Comparison of ENCODE assay signal across 7 mouse cellular contexts in the genomic region with DNA sequence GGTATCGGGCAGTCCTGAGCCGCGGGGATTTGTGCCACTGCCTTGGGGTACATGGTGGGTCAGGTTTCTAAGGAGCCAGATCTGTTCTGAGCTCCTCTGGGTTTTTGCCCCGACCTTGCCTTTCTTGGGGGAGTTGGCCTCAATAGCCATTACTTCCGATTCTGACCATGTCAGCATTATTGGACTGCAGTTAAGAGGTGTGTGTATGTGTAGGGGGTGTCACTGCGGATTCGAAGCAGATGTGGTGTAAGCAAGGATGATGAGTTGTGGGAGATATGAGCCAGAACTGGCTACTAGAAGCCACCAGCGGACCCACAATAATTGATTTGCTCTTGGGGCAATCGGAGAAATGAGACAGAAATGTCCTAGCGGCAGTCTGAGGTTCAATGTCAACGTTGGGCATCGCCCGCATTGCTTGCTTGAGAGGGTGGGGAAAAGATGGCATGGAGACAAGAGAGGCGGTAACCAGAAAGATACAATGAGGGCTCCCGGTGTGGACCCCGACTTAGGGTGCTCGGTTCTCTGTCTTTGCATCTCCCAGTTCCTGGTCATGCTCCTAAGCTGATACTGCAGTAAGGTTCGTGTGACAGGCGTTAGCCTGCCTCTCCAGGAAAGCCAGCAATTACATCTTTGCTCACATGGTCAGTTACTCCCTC. TPM values are rescaled to one million over a fixed set of nuclear protein-coding genes. Genes with fewer than 3 reads are reported as not detected.
DNase-seq lines count a peak whose midpoint lies in the region; ATAC-seq and TF ChIP-seq lines count a peak whose summit lies in the region.

No protein-coding gene starts in this region.

- WGBS in lung, embryonic 14.5 days: 20% methylated on average over 19 of the region's 19 CpGs
- 20% methylated on average over 19 of the region's 19 CpGs for WGBS in embryonic facial prominence, embryonic 10.5 days
- 9% methylated on average over 19 of the region's 19 CpGs for WGBS in hindbrain, embryonic 16.5 days
- 13% methylated on average over 19 of the region's 19 CpGs for WGBS in midbrain, embryonic 15.5 days

- H3K9ac ChIP-seq in lung, embryonic 14.5 days: peak overlapping the region; percentile 46
- H3K9ac ChIP-seq in hindbrain, embryonic 16.5 days (ENCODE audit: low read depth, low read length): peak overlapping the region; percentile 88
- peak overlapping the region; percentile 62 for H3K9ac ChIP-seq in midbrain, embryonic 15.5 days

- peak overlapping the region; percentile 58 for H3K4me3 ChIP-seq in lung, embryonic 14.5 days (ENCODE audit: low read depth, low read length)
- H3K4me3 ChIP-seq in embryonic facial prominence, embryonic 10.5 days: peak overlapping the region; percentile 85
- peak overlapping the region; percentile 81 for H3K4me3 ChIP-seq in hindbrain, embryonic 16.5 days (ENCODE audit: low read length)
- H3K4me3 ChIP-seq in midbrain, embryonic 15.5 days: peak overlapping the region; percentile 53

- no peak overlapping the region for H3K27ac ChIP-seq in lung, embryonic 14.5 days (ENCODE audit: low read depth)
- H3K27ac ChIP-seq in embryonic facial prominence, embryonic 10.5 days (replicated peaks): peak overlapping the region; percentile 75; the same call in 1 of the 2 replicates
- H3K27ac ChIP-seq in hindbrain, embryonic 16.5 days (ENCODE audit: low read depth, low read length): peak overlapping the region; percentile 93
- H3K27ac ChIP-seq in midbrain, embryonic 15.5 days: peak overlapping the region; percentile 89

- peak overlapping the region; percentile 100 for H3K4me2 ChIP-seq in lung, embryonic 14.5 days
- peak overlapping the region; percentile 92 for H3K4me2 ChIP-seq in hindbrain, embryonic 16.5 days (ENCODE audit: low read length)
- peak overlapping the region; percentile 66 for H3K4me2 ChIP-seq in midbrain, embryonic 15.5 days

- ATAC-seq in lung, embryonic 14.5 days (ENCODE audit: insufficient read depth): no peak
- peak; percentile 34 for ATAC-seq in hindbrain, embryonic 16.5 days
- ATAC-seq in midbrain, embryonic 15.5 days (replicated peaks): peak; percentile 58

- no peaks in the 10 kb centered on the region for H3K9me3 ChIP-seq in lung, embryonic 14.5 days (ENCODE audit: low read depth, low read length)
- H3K9me3 ChIP-seq in embryonic facial prominence, embryonic 10.5 days: no peaks in the 10 kb centered on the region
- no peaks in the 10 kb centered on the region for H3K9me3 ChIP-seq in hindbrain, embryonic 16.5 days (ENCODE audit: control insufficient read depth, low read length)
- no peaks in the 10 kb centered on the region for H3K9me3 ChIP-seq in midbrain, embryonic 15.5 days

- TF ChIP-seq CTCF in lung, embryonic 14.5 days (IDR thresholded peaks at IDR 0.05; ENCODE audit: low read depth): no peak

- H3K36me3 ChIP-seq in lung, embryonic 14.5 days (ENCODE audit: insufficient read depth): no peaks in the 10 kb centered on the region
- no peaks in the 10 kb centered on the region for H3K36me3 ChIP-seq in embryonic facial prominence, embryonic 10.5 days (replicated peaks)
- no peaks in the 10 kb centered on the region for H3K36me3 ChIP-seq in hindbrain, embryonic 16.5 days (ENCODE audit: control insufficient read depth, insufficient read depth, low read length)
- no peaks in the 10 kb centered on the region for H3K36me3 ChIP-seq in midbrain, embryonic 15.5 days (replicated peaks)

- H3K4me1 ChIP-seq in lung, embryonic 14.5 days (ENCODE audit: insufficient read depth): no peaks in the 10 kb centered on the region
- peaks cover 21% of the 10 kb centered on the region for H3K4me1 ChIP-seq in embryonic facial prominence, embryonic 10.5 days
- peaks cover 15% of the 10 kb centered on the region for H3K4me1 ChIP-seq in hindbrain, embryonic 16.5 days (ENCODE audit: control insufficient read depth, insufficient read depth, low read depth, low read length)
- peaks cover 18% of the 10 kb centered on the region for H3K4me1 ChIP-seq in midbrain, embryonic 15.5 days

- peaks cover 29% of the 10 kb centered on the region for H3K27me3 ChIP-seq in lung, embryonic 14.5 days (ENCODE audit: insufficient read depth, low read length)
- peaks cover 58% of the 10 kb centered on the region for H3K27me3 ChIP-seq in embryonic facial prominence, embryonic 10.5 days (replicated peaks; ENCODE audit: low read depth, poor library complexity, severe bottlenecking)
- peaks cover 2% of the 10 kb centered on the region; the same call in 1 of the 2 replicates for H3K27me3 ChIP-seq in hindbrain, embryonic 16.5 days (replicated peaks; ENCODE audit: control insufficient read depth, insufficient read depth, low read length)
- H3K27me3 ChIP-seq in midbrain, embryonic 15.5 days (replicated peaks): 0 out of 2 replicates have a peak, but pooled peaks cover 5% of the 10 kb centered on the region

- DNase-seq in lung, embryonic 14.5 days: no peak
- no peak for DNase-seq in lung, adult 18-20 months
- DNase-seq in embryonic facial prominence, embryonic 10.5 days (ENCODE audit: low spot score): no peak
- no peak for DNase-seq in adrenal gland, postnatal 36 days
- DNase-seq in thymus, postnatal 36 days: no peak

RNA-seq across cellular contexts. Expression of gene Palm2, which starts 0.8 kb away (rescaled TPM):
- polyA plus RNA-seq in lung, embryonic 14.5 days (2014; fragmentation: Nextera tagmentation; extraction: Ambion mirVana): 7.5 and 9.3 TPM in 2 replicates
- 3.7 and 4.1 TPM in 2 replicates for polyA plus RNA-seq in embryonic facial prominence, embryonic 10.5 days (2016; fragmentation: Nextera tagmentation; extraction: Ambion mirVana)
- 19.0 and 20.3 TPM in 2 replicates for polyA plus RNA-seq in hindbrain, embryonic 16.5 days (2015; fragmentation: Nextera tagmentation; extraction: Ambion mirVana)
- polyA plus RNA-seq in midbrain, embryonic 15.5 days (2015; fragmentation: Nextera tagmentation; extraction: Ambion mirVana): 16.0 and 19.5 TPM in 2 replicates
- total RNA-seq in adrenal gland, postnatal 36 days (2021): 10 to 100 TPM; 12.7 to 47.5 TPM
